Mouse (Mus musculus): Measurements from ENCODE around the gene Tmem163.
A peak's percentile ranks its signal among the peaks of the same experiment; 100 is the strongest.

Tmem163 gene

DNA sequence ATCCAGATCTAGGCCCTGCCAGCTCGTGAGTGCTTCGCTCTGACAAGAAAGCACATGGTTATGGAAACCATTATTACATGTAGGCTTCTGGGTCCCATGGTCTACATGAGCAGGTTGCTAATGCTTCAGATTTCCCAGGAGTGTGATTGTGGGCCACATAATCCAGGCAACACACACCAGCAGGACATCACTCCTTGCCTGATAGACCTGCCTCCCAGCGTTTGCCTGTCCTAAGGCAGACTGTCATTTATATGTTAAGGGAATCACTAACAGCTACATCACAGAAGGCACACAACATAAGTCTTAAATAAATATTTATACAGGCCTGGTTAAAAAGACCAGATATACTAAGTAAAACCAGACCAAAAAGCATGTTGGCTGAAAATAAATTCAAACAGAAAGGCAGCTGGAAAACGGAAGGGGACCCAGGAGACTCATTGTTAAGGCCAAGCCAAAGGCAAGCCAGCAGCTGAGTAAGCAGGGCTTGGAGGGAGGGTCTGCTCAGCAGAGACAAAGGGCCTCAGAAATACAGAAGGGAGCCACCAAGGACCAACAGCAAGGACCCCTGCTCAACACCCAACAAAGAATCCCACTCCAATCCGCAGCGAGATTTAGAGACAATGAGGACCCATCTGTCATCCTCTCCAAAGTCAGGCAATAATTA is 123.4 kb downstream of the Tmem163 start:
- no peak for DNase-seq

DNA sequence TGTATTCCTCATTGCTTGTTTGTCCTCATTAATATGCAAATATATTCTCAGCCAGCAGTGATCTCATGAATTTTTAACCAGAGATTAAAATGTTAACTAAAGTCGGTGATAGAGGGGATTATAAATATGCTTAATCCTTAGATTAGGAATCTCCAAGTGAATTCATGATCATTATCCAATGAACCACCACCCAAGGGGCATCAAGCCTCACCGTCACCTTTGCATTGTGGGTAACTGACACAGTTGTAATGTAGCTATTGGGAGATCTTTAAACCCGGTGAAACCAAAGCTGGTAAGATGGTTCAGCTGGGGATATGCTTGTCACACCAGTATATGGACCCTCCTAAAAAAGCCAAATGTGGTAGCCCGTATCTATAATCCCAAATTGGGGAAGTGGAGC is 131.3 kb downstream of the Tmem163 start:
- no peak for DNase-seq

DNA sequence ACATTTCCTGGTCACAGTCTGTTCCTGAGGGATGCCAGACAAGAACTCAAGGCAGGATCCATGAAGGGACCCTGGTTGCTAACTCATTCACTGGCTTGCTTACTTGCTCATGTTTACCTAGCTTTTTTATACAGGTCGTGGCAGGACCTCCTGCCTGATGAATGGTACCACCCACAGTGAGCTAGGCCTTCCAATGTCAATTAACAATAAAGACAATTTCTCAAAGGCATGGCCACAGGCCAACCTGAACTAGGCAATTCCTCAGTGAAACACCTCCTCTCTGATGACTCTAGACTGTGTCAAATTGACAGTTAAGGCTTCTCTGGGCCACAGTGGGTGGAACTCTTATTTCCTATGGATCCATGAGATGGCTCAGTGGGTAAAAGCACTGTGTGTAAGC is 136.6 kb downstream of the Tmem163 start:
- no peak for DNase-seq

DNA sequence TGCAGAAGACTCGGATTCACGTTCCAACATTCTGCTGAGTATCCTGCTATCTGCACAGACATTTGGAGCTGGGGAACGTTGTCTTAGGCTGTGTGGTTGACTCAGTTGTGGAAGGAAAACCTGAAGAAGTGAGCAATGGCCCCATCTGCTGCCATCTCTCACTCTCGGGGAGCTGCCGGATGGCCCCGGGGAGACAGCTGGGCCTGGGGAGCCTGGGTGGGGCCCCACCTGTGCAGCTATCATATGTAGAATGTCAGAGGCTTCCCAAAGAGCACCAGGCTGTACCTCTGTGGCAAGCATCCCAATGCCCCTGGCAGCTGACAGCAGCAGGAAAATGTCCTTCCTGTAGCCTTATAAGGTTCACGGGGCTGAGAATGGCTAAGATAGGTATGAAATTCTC is 137.4 kb downstream of the Tmem163 start:
- DNase-seq, result no peak

DNA sequence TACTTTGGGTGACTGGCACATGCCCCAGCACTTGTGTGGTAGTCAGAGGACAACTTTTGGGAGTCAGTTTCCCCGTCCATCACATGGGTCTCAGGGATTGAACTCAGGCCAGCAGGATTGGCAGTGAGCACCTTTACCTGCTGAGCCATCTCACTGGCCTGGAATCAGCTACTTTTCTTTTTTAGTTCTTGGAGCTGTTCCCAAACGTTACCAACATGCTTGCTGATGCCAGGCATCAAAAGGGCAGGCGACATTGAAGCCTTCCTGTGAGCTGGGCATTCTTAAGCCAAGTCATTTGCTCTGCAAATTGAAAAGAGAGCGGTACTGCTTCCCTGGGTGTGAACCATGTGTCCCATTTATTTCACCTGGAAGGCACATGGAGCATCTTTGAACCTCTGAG is 137.8 kb downstream of the Tmem163 start:
- no peak for DNase-seq

DNA sequence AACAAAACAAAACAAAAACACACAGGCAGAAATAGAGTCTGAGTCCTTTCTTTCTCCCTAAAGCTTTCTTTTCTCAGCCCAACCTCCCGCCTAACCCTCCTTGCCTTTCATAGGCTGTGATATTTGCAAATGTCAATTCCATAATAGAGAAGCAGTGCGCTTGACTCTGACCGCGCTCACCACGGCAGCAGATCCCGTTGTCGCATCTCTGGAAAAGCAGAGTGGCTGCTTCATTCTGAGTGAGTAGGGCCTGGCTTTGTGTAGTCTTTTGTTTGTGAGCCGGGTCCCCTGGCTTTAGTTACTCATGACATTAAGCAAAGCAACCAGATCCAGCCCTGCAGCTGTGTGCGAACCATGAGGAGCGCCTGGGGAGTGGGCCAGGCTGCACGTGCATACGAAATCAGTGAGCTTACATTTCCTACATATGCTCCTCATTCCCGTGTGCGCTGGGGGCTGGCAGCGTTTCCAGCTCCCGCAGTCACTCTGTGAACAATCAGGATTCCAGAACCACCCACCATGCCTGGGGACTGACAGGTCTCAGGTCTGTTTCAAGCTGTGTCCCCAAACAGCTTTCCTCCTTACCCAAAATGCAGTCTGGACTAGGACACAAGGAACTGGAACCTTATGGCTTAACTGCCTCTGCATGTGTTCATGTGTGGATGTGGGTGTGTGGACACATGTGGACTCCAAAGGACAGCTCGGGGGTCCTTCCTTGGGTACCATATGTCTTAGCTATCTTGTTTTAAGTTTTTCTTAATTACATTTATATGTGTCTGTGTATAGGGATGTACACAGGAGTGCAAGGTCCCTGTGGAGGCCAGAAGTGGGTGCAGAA is 141.9 kb downstream of the Tmem163 start:
- DNase-seq, result no peak

DNA sequence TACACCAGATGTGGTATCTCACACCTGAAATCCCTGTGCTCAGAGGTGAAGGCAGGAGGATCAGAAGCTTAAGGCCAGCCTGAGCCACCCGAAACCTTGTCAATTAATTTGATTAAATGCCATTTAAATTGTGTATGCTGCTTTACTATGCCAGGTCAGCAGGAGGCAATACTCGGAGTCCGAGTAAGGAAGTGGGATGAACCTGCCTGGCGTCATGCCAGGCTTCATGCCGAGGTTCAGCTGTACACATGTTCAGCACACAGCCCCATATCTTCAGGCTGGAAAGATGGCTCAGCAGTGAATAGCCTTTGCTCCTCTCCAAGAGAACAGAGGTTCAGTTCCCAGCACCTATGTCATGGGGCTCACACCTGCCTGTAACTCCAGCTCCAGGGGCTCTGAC is 142.9 kb downstream of the Tmem163 start:
- DNase-seq, result peak; percentile 16

DNA sequence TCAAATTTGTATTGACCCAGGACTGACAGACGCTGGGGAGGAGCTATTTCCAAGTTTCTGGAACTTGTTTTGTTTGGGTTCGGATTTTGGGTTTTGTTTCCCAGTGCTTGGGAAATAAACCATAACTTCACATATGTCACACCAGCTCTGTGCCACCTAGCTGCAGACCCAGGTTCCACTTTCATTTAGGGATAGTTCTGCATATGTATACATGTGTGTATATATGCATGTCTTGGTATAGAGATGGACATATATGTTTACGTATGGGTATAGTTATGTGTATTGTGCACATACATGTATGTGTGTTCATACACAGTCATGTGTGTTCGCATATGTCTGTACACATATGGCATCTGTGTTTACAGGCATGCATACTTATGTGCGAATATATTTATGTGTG is 147.6 kb downstream of the Tmem163 start:
- no peak for DNase-seq

DNA sequence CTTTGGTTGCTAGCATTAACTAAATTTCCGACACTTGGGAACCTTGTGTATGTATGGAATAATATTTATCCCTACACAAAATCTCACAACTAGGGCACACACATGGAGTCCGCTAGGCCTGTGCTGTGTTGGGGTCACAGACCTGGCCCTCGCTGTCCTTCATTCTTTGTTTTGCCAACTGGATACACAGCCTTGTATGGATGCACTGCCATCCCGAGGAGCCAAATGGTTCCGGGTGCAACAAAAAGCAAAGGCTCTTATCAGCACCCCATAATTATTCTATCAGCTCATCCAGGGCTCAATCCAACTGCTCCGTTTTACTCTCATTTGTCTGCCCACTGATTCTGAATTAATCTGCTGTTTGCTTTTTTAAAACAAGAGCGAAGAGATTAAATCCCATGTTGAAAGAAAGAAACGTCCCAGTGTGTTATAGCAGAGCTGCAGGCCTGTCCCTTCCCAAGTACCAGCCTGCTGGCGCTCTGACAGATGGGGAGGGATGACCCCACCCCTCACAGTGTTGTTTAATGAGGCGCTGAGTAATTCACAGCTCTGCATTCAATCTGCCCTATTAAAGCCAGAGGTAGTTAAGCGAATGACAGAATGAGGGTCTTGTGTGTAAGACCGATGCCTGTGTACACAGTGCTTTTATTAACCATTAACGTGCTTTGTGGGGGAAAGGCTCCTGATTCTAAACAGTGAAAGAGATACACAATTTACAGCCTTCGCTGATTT is 148.3 kb downstream of the Tmem163 start:
- DNase-seq, result peak; percentile 18

DNA sequence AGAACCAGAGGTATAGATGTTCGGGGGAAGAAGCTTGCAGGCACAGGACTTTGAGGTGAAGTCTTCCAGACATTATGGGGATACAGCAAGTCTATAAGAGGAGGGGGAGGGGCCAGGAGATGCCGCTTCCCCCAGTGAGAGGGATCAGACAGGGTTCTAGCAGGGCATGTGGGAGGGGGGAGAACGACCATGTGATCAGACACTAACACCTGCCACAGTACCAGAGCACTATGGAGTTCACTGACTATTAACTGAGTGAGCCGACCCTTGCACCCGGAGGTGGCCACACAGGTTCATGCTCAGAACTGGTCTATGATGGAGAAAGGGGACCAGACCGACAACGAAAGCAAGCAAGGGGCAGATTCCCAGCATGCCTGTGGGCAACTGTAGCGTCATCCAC is 156.0 kb downstream of the Tmem163 start:
- DNase-seq, result peak; percentile 14

DNA sequence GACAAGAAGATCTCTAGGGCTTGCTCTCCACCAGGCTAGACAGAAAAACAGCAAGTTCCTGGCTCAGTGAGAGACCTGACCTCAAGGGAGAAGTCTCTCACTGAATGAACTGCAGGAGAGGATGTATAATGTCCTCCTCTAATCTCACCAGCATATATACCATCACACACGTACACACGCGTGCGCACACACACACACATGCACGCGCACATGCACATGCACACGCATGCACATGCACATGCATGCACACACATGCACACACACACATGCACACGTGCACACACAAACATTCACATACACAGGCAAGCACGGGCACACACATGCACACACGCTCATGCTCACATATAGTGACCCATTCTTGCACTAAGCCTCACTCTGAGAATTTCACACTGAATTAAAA is 164.5 kb downstream of the Tmem163 start:
- no peak for DNase-seq

DNA sequence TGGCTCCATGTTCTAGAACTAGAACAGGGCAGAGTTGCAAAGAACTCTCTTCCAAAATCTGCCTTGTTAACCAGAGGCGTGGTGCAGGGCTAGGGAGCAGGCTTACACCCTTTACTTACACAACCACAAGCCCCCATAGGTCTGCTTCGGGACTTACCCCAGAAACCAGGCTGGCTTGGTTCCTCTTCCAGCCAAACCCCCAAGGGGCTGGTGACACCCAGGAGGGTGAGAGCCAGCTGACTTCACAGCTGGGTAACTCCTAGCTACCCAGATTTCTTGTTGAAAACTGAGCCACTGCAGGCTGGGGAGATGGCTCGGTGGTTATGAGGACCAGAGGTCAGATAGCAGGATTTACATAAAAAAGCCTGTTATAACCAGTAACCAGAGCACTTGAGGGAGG is 164.9 kb downstream of the Tmem163 start:
- DNase-seq, result no peak

DNA sequence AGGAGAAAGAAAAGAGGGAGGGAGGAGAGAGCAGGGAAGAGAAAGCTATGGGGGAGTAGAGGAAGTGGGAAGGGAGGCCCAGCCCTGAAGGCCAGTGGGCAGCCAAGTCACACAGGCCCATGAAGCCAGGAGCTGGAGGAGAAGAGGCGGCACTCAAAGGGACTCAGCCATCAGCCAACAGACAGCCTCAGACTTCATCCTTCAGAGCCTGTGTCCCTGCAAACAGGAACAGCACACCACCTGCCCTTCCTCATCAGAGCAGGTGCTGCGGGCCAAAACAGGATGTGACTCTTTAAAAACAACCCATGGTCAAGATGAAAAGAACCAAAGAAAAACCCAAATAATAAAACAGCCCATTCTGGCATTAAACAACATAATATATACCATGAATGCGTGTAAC is 165.7 kb downstream of the Tmem163 start:
- no peak for DNase-seq

DNA sequence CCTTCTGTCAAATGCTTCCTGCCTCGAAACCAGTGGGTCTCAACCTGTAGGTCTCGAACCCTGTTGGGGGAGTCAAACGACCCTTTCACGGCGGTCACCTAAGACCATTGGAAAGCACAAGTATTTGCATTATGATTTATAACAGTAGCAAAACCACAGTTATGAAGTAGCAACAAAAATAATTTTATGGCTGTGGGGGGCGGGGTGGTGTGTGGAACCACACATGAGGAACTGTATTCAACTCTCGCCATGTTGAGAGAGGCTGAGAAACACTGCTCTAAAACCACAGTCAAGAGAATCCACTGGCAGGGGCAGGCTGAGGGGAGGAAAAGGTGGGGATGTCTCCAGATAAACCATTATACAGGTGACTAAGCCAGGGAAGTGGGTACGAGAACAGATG is 166.2 kb downstream of the Tmem163 start:
- DNase-seq, result no peak

DNA sequence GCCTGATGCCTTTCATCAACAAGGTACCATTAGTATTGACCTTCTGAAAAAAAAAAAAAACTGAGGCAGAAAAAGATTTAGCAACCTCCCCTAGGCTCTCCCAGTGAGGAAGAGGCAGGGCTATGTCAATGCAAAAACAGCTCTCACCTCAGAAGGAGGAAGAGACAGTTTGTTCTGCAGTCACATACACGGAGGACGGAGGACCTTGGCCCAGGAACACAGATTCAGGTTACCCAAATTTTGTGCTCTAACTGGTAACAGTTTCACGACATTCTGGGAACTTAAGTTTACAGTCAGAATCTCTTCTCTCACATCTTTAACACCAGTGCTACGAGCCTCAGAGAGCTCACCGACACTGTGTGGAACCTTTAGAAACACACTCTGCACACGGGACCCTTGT is 166.6 kb downstream of the Tmem163 start:
- DNase-seq, result no peak

DNA sequence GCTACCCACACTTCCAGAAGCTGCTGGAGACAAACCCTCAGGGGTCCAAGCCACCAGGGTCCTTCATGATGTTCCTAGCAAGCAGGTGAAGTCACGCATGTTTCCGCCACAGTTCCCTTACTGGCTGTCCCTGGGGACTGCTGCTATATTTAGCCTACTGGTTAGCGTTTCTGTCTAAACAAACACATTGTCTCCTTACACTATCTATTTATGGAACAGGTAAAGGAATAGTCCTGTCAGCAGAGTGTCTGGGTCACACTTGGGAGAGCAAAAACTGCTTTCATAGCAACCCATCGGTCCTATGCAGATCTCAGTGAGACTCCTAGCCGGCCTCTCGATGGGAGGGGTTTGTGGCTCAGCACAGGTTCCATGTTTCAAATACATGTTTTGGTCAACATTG is 168.0 kb downstream of the Tmem163 start:
- no peak for DNase-seq

DNA sequence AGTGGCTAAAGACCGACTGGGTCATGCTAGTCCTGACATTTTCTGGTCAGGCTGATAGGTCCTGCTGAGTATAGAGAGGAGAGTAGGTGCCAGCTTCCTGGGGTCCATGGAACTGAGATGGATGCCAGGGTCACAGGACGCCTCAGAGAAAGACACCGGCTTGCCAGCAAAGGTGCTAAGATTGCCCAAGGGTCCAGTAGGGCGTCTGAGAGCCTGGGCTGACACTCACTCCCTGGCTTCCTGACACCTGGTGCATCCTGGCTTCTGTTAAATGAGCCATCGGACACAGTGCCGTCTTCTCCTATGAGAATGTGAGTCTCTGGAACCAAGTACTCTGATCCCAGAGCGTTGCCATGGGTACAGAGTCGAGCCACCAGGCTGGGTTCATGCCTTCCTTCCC is 170.4 kb downstream of the Tmem163 start:
- DNase-seq, result no peak

DNA sequence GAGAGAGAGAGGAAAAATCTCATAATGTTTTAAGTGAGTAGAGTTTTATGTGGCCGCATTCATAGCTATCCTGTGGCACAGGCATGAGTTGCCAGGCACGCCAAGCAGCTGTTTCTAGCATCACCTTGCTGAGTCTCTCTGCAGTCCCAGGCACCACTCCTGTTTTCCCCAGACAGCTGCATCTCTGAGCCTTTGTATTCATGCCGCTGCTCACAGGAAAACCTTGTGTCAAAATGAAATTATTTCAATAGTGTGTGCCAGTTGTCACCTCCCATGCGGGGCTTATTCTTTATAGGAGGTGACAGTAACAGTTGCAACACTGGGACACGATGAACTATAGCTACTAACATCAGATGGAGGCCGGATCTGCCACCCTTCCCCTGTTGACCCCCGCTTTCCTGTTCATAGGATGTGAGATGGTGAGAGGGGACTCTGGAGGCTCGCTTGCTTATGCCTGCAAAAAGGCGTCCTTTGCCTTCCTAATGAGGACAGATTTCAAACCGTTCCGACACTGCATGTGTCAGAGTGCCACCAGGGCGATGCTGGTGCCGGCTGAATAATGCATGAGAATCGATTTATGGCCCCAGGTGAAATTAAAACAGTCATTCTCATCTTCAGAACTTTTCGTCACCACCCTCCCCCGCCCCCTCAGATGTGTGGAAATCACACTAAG is 171.1 kb downstream of the Tmem163 start:
- DNase-seq, result no peak

DNA sequence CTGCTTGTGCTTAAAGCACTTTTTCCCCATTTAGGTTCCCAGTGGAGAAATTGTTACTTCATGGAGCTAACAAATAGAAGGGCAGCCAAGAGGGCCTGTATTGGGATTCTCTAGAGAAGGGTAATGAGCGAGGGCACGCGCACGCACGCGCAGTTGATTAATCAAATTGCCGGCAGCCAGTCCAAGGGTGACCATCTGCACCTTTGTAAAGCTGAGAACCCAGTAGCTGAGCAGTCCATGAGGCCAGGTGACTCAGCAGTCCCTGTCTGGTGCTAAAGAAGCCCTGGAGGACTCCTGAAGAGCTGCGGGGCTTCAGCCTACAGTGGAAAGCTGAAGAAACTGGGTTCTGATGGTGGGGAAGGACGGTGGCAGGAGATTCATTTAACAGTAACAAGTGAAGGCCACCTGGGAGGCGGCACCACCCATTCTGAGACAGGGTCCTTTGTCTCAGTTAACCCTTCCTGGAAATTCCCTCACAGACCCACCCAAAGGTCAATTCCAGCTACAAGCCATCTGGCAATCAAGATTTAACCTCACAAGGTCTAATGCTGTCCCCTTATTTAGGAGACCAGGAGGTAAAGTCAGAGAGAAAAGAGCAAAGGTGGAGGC is 172.2 kb downstream of the Tmem163 start:
- no peak for DNase-seq

DNA sequence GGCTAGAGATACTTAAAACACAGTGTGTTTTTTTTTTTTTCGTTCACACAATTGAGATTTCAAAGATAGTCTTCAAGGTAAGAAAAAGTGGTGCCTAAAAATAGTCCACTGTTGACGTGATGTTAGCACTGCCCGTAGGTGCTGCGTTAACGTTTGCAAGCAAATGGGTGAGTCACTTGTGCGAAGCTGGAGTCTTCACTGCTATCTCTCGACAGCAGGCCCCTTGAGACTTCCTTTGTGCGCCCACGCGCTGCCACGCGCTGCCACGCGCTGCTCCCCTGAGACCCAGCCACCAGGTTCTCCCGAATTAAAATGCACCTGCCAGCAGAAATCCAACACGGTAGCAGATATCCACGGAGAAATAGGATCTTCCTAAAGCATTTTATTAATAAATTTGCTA is 178.6 kb downstream of the Tmem163 start:
- DNase-seq, result no peak

DNA sequence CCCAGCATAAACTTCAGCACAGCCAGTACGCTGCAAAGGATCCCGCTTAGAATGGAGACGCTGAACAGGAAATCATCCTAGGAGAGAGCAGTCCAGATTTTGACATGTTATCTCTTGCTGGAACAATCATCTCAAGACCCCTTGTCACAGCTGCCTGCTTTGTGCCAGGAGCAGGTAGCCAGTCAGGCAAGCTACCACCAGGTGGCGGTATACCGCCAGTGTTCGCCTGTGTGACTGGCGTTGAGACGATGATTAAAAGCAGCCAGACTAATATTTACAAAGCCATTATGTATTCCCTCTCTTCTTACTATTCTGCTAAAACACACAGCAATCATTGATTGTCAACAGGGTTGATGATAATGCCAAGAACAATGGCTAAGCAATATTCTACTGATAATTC is 179.1 kb downstream of the Tmem163 start:
- peak; percentile 88 for DNase-seq

DNA sequence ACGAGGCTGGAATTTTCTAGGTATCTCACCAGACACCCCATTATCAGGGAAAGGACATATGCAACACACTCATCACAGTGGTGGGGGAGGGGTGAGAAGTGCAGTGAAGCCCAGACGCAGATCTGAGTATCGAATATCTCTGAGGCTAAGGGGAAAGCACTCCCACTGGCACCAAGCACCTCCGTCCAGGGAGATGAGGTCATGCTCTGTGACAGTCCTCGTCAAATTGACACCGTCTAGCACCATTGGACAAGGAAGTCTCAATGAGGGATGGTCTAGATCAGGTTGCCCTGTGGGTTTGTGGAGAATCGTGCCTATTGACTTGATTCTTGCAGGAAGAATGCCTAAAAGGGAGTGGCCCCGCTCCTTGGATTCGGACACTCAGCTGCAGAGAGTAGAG is 180.6 kb downstream of the Tmem163 start:
- DNase-seq, result no peak
